Mouse (Mus musculus): ENCODE measurements around the gene Cdh18. TPM values are rescaled to one million over a fixed set of nuclear protein-coding genes. Genes with fewer than 3 reads are reported as not detected.

Gene Cdh18
- polyA plus RNA-seq, 1 experiment from 2014 or later: 0.67 TPM

DNA sequence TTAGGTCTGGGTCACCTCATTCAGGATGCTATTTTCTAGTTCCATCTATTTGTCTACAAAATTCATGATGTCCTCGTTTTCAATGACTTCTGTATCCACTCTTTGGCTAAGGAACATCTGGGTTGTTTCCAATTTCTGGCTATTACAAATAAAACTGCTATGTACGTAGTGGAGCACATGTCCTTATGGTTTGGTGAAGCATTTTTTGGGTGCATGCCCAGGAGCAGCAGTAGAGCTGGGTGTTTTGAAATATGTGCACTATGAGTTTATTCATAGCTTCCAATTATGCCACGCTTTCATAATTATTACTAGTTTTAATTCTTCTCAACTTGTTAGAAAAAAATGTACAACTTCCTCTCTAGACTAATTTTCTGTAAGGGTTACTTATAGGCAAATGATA, 871.2 kb downstream of the Cdh18 start:
- H3K9ac ChIP-seq: no peak overlapping the region
- ATAC-seq: no peak
- 58% methylated on average over 3 of the region's 3 CpGs for WGBS
- H3K4me2 ChIP-seq (replicated peaks): no peak overlapping the region
- no peaks in the 10 kb centered on the region for H3K9me3 ChIP-seq
- no peaks in the 10 kb centered on the region for H3K27me3 ChIP-seq (replicated peaks)
- no peak overlapping the region for H3K27ac ChIP-seq
- H3K4me1 ChIP-seq (replicated peaks): no peaks in the 10 kb centered on the region
- H3K4me3 ChIP-seq (replicated peaks): no peak overlapping the region
- H3K36me3 ChIP-seq: no peaks in the 10 kb centered on the region

DNA sequence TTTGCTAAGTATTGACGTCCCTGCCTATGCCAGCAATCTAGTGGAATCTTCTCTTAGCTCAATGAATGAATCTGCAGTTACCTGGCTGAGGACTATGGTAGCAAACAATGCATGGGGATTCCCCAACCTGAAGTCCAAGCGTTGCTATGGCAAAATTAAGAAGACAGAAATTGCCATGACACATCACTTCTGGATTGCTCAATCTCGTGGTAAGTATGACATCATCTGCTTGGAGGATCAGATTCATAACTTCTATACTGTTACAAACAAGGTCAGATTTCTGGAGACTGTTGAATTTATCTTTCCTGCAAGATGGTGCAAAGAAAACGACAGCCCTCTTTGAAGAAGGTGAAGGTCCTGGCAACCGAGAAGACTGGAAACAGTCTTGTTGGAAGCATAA, 881.2 kb downstream of the Cdh18 start:
- ATAC-seq: no peak
- no peaks in the 10 kb centered on the region for H3K9me3 ChIP-seq
- WGBS: 70% methylated on average over 5 of the region's 5 CpGs

GRCm38 (mm10) chr15:23448542-23448941, 899.7 kb downstream of the Cdh18 start:
- H3K9me3 ChIP-seq: no peaks in the 10 kb centered on the region
- no peaks in the 10 kb centered on the region for H3K4me1 ChIP-seq (replicated peaks)
- no peaks in the 10 kb centered on the region for H3K27me3 ChIP-seq (replicated peaks)
- no peak overlapping the region for H3K4me2 ChIP-seq (replicated peaks)
- WGBS: 73% methylated on average over 1 of the region's 1 CpGs
- H3K36me3 ChIP-seq: no peaks in the 10 kb centered on the region
- no peak for ATAC-seq
- H3K27ac ChIP-seq: no peak overlapping the region
- H3K9ac ChIP-seq: no peak overlapping the region
- H3K4me3 ChIP-seq (replicated peaks): no peak overlapping the region

More for the DNA sequence above, 881.2 kb downstream of the Cdh18 start:
- Histone ChIP-seq H3K9ac (no peak overlapping the region), H3K4me2 (replicated peaks) (no peak overlapping the region), H3K4me3 (replicated peaks) (no peak overlapping the region), H3K36me3 (no peaks in the 10 kb centered on the region), H3K27ac (no peak overlapping the region), H3K27me3 (replicated peaks) (no peaks in the 10 kb centered on the region), H3K4me1 (replicated peaks) (no peaks in the 10 kb centered on the region)

GRCm38 (mm10) chr15:23452098-23452625, 903.3 kb downstream of the Cdh18 start:
- Histone ChIP-seq H3K4me1 (replicated peaks) (no peaks in the 10 kb centered on the region), H3K4me3 (replicated peaks) (no peak overlapping the region), H3K27me3 (replicated peaks) (no peaks in the 10 kb centered on the region), H3K9ac (no peak overlapping the region), H3K9me3 (no peaks in the 10 kb centered on the region), H3K36me3 (no peaks in the 10 kb centered on the region), H3K27ac (no peak overlapping the region), H3K4me2 (replicated peaks) (peak overlapping the region; percentile 6; the same call in 1 of the 2 replicates)
- WGBS: 26% methylated on average over 9 of the region's 9 CpGs
- ATAC-seq: 0 out of 2 replicates have a peak, but pooled peaks have one; percentile 36

DNA sequence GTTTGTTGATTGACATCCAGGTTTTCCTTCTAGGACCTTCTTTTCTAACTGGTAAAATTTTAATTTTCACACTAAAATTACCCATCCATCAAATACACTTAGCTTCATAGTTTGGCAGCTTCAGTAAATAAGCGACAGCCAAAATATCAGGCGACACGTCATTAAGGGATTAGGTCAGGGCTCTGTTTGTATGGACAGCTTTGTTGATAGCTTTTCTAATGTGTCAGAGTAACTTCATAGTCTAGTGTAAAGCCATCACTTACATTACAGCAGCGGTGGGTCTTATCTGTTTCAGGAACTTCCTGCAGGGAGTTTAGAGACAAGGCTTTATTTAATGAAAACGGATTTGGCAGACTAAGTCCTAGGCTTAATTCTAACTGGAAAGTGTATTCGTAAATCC, 904.5 kb downstream of the Cdh18 start:
- Histone ChIP-seq H3K4me2 (replicated peaks) (no peak overlapping the region), H3K4me3 (replicated peaks) (no peak overlapping the region), H3K27ac (no peak overlapping the region), H3K4me1 (replicated peaks) (no peaks in the 10 kb centered on the region), H3K9me3 (no peaks in the 10 kb centered on the region), H3K36me3 (no peaks in the 10 kb centered on the region), H3K27me3 (replicated peaks) (no peaks in the 10 kb centered on the region), H3K9ac (no peak overlapping the region)
- 84% methylated on average over 6 of the region's 6 CpGs for WGBS
- ATAC-seq: no peak

DNA sequence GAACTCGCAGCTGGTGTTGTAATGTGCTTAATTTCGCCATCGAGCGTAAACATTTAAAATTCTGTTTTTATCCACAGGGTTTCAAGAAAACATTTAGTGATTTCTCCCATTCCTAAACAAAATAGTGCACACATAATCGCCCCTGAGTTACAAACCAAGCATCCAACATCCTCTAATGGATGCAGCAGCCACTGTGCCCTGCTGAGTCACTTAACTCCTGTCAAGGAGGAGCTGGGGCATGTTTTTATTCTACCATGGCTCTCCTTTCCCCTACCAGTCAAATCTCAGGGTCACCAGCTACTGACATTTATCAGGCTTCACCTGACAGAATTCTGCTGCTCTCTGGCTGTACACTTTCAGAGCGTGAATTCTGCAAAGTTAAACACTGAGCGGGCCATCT, 906.5 kb downstream of the Cdh18 start:
- H3K27ac ChIP-seq: no peak overlapping the region
- no peak for ATAC-seq
- 55% methylated on average over 7 of the region's 7 CpGs for WGBS
- H3K9ac ChIP-seq: no peak overlapping the region
- no peaks in the 10 kb centered on the region for H3K27me3 ChIP-seq (replicated peaks)
- H3K4me1 ChIP-seq (replicated peaks): no peaks in the 10 kb centered on the region
- H3K4me2 ChIP-seq (replicated peaks): no peak overlapping the region
- H3K36me3 ChIP-seq: no peaks in the 10 kb centered on the region
- no peaks in the 10 kb centered on the region for H3K9me3 ChIP-seq
- no peak overlapping the region for H3K4me3 ChIP-seq (replicated peaks)

DNA sequence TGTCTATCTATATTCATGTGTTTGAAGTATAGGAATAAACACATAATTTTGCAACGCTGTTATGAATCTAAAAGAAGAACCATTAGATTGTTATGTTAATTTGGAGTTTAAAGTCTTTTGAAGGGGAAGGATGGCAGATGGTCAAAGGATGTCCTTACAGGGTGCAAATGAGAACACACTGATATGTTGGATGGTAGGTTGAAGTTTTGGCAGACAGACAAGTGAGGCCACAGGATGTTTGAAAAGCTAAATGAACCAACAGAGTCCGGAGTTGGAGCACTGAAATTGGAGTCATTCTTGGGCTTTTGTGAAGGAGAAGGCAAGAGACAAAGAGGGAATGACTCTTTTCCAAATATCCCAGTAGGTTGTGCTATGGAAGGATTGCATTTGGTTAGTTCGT, 908.6 kb downstream of the Cdh18 start:
- no peaks in the 10 kb centered on the region for H3K4me1 ChIP-seq (replicated peaks)
- 75% methylated on average over 3 of the region's 3 CpGs for WGBS
- H3K4me3 ChIP-seq (replicated peaks): no peak overlapping the region
- no peak for ATAC-seq
- H3K27ac ChIP-seq: no peak overlapping the region
- H3K36me3 ChIP-seq: no peaks in the 10 kb centered on the region
- no peak overlapping the region for H3K4me2 ChIP-seq (replicated peaks)
- H3K9ac ChIP-seq: no peak overlapping the region
- H3K27me3 ChIP-seq (replicated peaks): no peaks in the 10 kb centered on the region
- no peaks in the 10 kb centered on the region for H3K9me3 ChIP-seq

DNA sequence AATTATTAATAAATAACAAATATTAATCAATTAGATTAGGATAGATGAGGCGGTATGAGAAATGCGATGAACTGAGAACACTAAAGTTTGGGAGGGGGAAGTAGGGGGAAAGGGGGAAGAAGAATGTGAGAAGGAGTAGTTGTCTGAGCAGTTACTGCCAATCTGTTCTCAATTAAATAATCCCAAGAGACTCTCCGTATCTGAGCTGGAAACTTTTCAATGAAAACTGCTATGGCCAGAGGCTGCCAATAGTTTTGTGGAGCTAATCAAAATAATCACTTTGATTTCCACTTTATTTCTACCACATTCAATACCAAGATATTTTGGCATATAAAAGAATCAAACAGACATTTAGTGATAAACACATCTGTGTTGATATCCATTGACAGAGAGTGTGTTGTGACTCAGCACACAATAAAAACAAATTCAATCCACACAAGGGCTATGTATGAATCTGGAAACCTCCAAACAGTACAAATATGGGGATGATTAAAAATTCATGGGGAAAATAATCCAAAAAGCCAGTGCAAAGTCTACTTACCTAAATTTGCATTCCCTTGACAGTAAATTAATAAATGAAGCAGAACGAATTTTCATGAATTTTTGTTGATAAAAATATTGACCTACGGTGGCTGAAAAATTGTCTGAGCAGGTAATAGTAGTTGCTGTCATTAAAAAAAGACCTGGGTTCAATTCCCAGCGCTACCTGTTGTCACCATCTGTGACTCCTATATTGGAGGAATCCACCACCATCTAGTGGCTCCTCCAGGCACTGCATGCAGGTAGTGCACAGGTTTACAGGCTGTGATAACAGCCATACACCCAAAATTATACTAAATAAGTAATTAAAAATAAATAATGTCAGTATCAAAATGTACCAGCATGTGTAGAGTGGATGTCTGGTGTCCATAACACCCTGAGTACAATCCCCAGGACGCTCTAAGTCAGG, 922.0 kb downstream of the Cdh18 start:
- H3K27me3 ChIP-seq (replicated peaks): no peaks in the 10 kb centered on the region
- H3K4me2 ChIP-seq (replicated peaks): no peak overlapping the region
- no peak overlapping the region for H3K9ac ChIP-seq
- H3K4me1 ChIP-seq (replicated peaks): no peaks in the 10 kb centered on the region
- no peak overlapping the region for H3K27ac ChIP-seq
- H3K9me3 ChIP-seq: no peaks in the 10 kb centered on the region
- no peaks in the 10 kb centered on the region for H3K36me3 ChIP-seq
- ATAC-seq: no peak
- H3K4me3 ChIP-seq (replicated peaks): no peak overlapping the region
- 79% methylated on average over 7 of the region's 7 CpGs for WGBS

GRCm38 (mm10) chr15:23486306-23486705, 937.5 kb downstream of the Cdh18 start:
- H3K9ac ChIP-seq: no peak overlapping the region
- H3K4me3 ChIP-seq (replicated peaks): no peak overlapping the region
- H3K27ac ChIP-seq: no peak overlapping the region
- no peaks in the 10 kb centered on the region for H3K4me1 ChIP-seq (replicated peaks)
- no peak for ATAC-seq
- 43% methylated on average over 1 of the region's 1 CpGs for WGBS
- no peak overlapping the region for H3K4me2 ChIP-seq (replicated peaks)
- no peaks in the 10 kb centered on the region for H3K36me3 ChIP-seq
- H3K27me3 ChIP-seq (replicated peaks): no peaks in the 10 kb centered on the region
- H3K9me3 ChIP-seq: no peaks in the 10 kb centered on the region

- no peak for ATAC-seq
- Histone ChIP-seq H3K36me3 (no peaks in the 10 kb centered on the region), H3K27ac (no peak overlapping the region), H3K9me3 (no peaks in the 10 kb centered on the region), H3K9ac (no peak overlapping the region), H3K4me2 (replicated peaks) (no peak overlapping the region), H3K4me3 (replicated peaks) (no peak overlapping the region), H3K27me3 (replicated peaks) (no peaks in the 10 kb centered on the region), H3K4me1 (replicated peaks) (no peaks in the 10 kb centered on the region)
- WGBS: 82% methylated on average over 4 of the region's 4 CpGs
Measured at GRCm38 (mm10) chr15:23506480-23506879, 957.7 kb downstream of the Cdh18 start.

GRCm38 (mm10) chr15:23509694-23510093, 960.9 kb downstream of the Cdh18 start:
- WGBS: 54% methylated on average over 2 of the region's 2 CpGs
- no peaks in the 10 kb centered on the region for H3K36me3 ChIP-seq
- ATAC-seq: no peak
- H3K27me3 ChIP-seq (replicated peaks): no peaks in the 10 kb centered on the region
- no peak overlapping the region for H3K4me2 ChIP-seq (replicated peaks)
- H3K9me3 ChIP-seq: no peaks in the 10 kb centered on the region
- H3K27ac ChIP-seq: no peak overlapping the region
- H3K4me3 ChIP-seq (replicated peaks): no peak overlapping the region
- H3K9ac ChIP-seq: no peak overlapping the region
- H3K4me1 ChIP-seq (replicated peaks): no peaks in the 10 kb centered on the region

DNA sequence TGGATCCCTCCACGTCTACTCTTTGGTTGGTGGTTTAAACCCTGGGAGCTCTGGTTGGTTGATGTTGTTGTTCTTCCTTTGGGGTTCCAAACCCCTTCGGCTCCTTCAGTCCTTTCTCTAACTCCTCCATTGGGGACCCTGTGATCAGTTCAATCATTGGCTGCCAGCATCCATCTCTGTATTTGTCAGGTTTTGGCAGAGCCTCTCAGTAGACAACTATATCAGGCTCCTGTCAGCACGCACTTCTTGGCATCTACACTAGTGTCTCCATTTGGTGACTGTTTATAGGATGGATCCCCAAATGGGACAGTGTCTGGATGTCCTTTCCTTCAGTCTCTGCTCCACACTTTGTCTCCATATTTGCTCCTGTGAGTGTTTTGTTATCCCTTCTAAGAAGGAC, 967.0 kb downstream of the Cdh18 start:
- Histone ChIP-seq H3K9ac (no peak overlapping the region), H3K27me3 (replicated peaks) (no peaks in the 10 kb centered on the region), H3K27ac (no peak overlapping the region), H3K9me3 (no peaks in the 10 kb centered on the region), H3K4me1 (replicated peaks) (no peaks in the 10 kb centered on the region), H3K4me2 (replicated peaks) (no peak overlapping the region), H3K4me3 (replicated peaks) (no peak overlapping the region), H3K36me3 (no peaks in the 10 kb centered on the region)
- 86% methylated on average over 3 of the region's 3 CpGs for WGBS
- ATAC-seq: no peak

DNA sequence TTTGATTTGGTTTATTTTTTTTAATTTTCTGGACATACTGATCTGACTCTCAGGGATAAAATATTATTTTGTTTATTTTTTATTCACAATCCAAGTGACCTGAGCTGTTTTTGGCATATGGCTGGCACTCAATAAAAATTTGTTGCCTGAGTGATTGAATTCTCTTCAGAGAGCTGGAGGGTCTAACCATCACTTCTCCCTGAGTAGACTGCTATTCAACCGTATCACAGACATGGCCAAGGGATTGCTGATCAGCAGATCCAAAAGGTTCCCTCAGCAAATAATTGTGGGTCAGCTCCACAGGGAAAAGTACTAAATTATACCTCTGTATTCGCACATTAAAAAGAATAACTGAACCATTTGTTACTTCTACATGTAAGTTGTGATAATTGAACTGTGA, 969.3 kb downstream of the Cdh18 start:
- no peak overlapping the region for H3K9ac ChIP-seq
- H3K36me3 ChIP-seq: no peaks in the 10 kb centered on the region
- no peak for ATAC-seq
- no peaks in the 10 kb centered on the region for H3K9me3 ChIP-seq
- no peak overlapping the region for H3K27ac ChIP-seq
- no peaks in the 10 kb centered on the region for H3K4me1 ChIP-seq (replicated peaks)
- no peak overlapping the region for H3K4me2 ChIP-seq (replicated peaks)
- 86% methylated on average over 2 of the region's 2 CpGs for WGBS
- no peaks in the 10 kb centered on the region for H3K27me3 ChIP-seq (replicated peaks)
- no peak overlapping the region for H3K4me3 ChIP-seq (replicated peaks)

Measured in intestine, embryonic 15.5 days (tissue).